Comparison of ENCODE assay signal across 8 mouse cellular contexts in genomic region chr9:43845660-43846455, GRCm38 (mm10).
A peak's percentile ranks its signal among the peaks of the same experiment; 100 is the strongest.
DNase-seq lines count a peak whose midpoint lies in the region; ATAC-seq and TF ChIP-seq lines count a peak whose summit lies in the region.

No protein-coding gene starts in this region.

- H3K9ac ChIP-seq in midbrain, postnatal 0 days (replicated peaks; ENCODE audit: low read length, poor library complexity, severe bottlenecking): no peak overlapping the region

- TF ChIP-seq CTCF in midbrain, postnatal 0 days (IDR thresholded peaks at IDR 0.05): peak; percentile 75

- 0 out of 2 replicates have a peak, but pooled peaks cover 11% of the 10 kb centered on the region for H3K27me3 ChIP-seq in midbrain, postnatal 0 days (ENCODE audit: insufficient read depth, low read length)

- H3K36me3 ChIP-seq in midbrain, postnatal 0 days (ENCODE audit: insufficient read depth, low read length): no peaks in the 10 kb centered on the region

- WGBS in midbrain, postnatal 0 days: 10% methylated on average over 17 of the region's 17 CpGs

- 0 out of 2 replicates have a peak, but pooled peaks cover 4% of the 10 kb centered on the region for H3K4me1 ChIP-seq in midbrain, postnatal 0 days (ENCODE audit: insufficient read depth, low read length)

- intact Hi-C loops in gastrocnemius, postnatal 36 days (cut with DNase I): loop anchor here (5.0 kb wide), 1 partner anchor 104 kb away; the partner anchor contains the start of gene Nectin1

- no peaks in the 10 kb centered on the region for H3K9me3 ChIP-seq in midbrain, postnatal 0 days (ENCODE audit: low read length)

- ATAC-seq in midbrain, postnatal 0 days (ENCODE audit: low FRiP score): no peak

- peak; percentile 25 for DNase-seq in heart, adult 8-10 months (ENCODE audit: low spot score)
- DNase-seq in heart, adult 11 months: no peak
- DNase-seq in ES-CJ7 (ENCODE audit: low read depth, low spot score): peak; percentile 72
- peak; percentile 3 for DNase-seq in c-Kit-positive CD71-positive TER-119-positive erythroid progenitor cells, embryonic 14.5 days (ENCODE audit: low spot score)
- peak; percentile 35 to 51 for DNase-seq in gastrocnemius, postnatal 36 days
- DNase-seq in layer of hippocampus, postnatal 25 days (ENCODE audit: extremely low spot score in 1 of 2, low spot score in 1 of 2): peak; percentile 60 to 72
- DNase-seq in midbrain, postnatal 0 days (ENCODE audit: low spot score): no peak
- no peak for DNase-seq in urinary bladder, adult 2 months (ENCODE audit: low spot score)

- H3K4me3 ChIP-seq in midbrain, postnatal 0 days (ENCODE audit: low read depth, low read length): no peak overlapping the region

- no peak overlapping the region for H3K27ac ChIP-seq in midbrain, postnatal 0 days (ENCODE audit: low read depth, low read length)

- H3K4me2 ChIP-seq in midbrain, postnatal 0 days (ENCODE audit: low read depth, low read length, poor library complexity, severe bottlenecking): no peak overlapping the region

Comparison
In these comparisons a context has a peak if more than half of its experiments do, and no peak if none do; other contexts are left out.
1. DNase-seq: peak in heart, adult 8-10 months (single experiment), ES-CJ7 (single experiment), c-Kit-positive CD71-positive TER-119-positive erythroid progenitor cells, embryonic 14.5 days (single experiment), gastrocnemius, postnatal 36 days (2 of 2) and layer of hippocampus, postnatal 25 days (2 of 2); none in heart, adult 11 months (single experiment), midbrain, postnatal 0 days (single experiment) and urinary bladder, adult 2 months (single experiment).